Comparison of ENCODE assay signal across 8 mouse cellular contexts in genomic region chr13:36019309-36020274, GRCm38 (mm10).
A peak's percentile ranks its signal among the peaks of the same experiment; 100 is the strongest.
DNase-seq lines count a peak whose midpoint lies in the region; ATAC-seq and TF ChIP-seq lines count a peak whose summit lies in the region.

No protein-coding gene starts in this region.

- H3K9me3 ChIP-seq in liver, embryonic 14.5 days (ENCODE audit: control insufficient read depth, low read length), result no peaks in the 10 kb centered on the region
- H3K9me3 ChIP-seq in neural tube, embryonic 14.5 days (ENCODE audit: control insufficient read depth, low read length), result no peaks in the 10 kb centered on the region

- H3K27ac ChIP-seq in liver, embryonic 14.5 days, result no peak overlapping the region
- peak overlapping the region; percentile 87 for H3K27ac ChIP-seq in neural tube, embryonic 14.5 days (ENCODE audit: low read depth, low read length)

- no peak for TF ChIP-seq EP300 in liver, embryonic 14.5 days (IDR thresholded peaks at IDR 0.05; ENCODE audit: low read depth)

- H3K4me2 ChIP-seq in liver, embryonic 14.5 days (ENCODE audit: low read depth), result no peak overlapping the region
- H3K4me2 ChIP-seq in neural tube, embryonic 14.5 days (ENCODE audit: low read depth, low read length), result no peak overlapping the region

- no peaks in the 10 kb centered on the region for H3K36me3 ChIP-seq in liver, embryonic 14.5 days (replicated peaks; ENCODE audit: control insufficient read depth, insufficient read depth, low read depth)
- H3K36me3 ChIP-seq in neural tube, embryonic 14.5 days (ENCODE audit: control insufficient read depth, insufficient read depth, low read length), result no peaks in the 10 kb centered on the region

- no peak overlapping the region for H3K4me3 ChIP-seq in liver, embryonic 14.5 days (ENCODE audit: insufficient read depth in 1 of 2, low read depth in 2 of 2, low read length in 2 of 2)
- no peak overlapping the region for H3K4me3 ChIP-seq in neural tube, embryonic 14.5 days (ENCODE audit: low read depth, low read length)

- peak; percentile 65 for TF ChIP-seq CTCF in liver, embryonic 14.5 days (IDR thresholded peaks at IDR 0.05; ENCODE audit: low read depth)

- no peak overlapping the region for H3K9ac ChIP-seq in liver, embryonic 14.5 days (replicated peaks)
- peak overlapping the region; percentile 25; the same call in 1 of the 2 replicates for H3K9ac ChIP-seq in neural tube, embryonic 14.5 days (replicated peaks; ENCODE audit: low read depth, low read length)

- peak; percentile 43 to 72 for DNase-seq in adrenal gland, adult 18-20 months (ENCODE audit: low spot score in 2 of 2)
- DNase-seq in embryo, embryonic 10.5 days (ENCODE audit: low spot score), result peak; percentile 91
- peak; percentile 60 to 70 for DNase-seq in heart, postnatal 36 days
- peak; percentile 77 to 84 for DNase-seq in kidney, postnatal 36 days
- peak; percentile 51 to 67 (median 65) for DNase-seq in liver, embryonic 14.5 days (ENCODE audit: low read depth in 3 of 3, low spot score in 3 of 3)
- DNase-seq in thymus, postnatal 25 days, result peak; percentile 50

- no peaks in the 10 kb centered on the region for H3K27me3 ChIP-seq in liver, embryonic 14.5 days (ENCODE audit: control insufficient read depth, insufficient read depth, low read length)
- H3K27me3 ChIP-seq in neural tube, embryonic 14.5 days (ENCODE audit: control insufficient read depth, insufficient read depth, low read length), result no peaks in the 10 kb centered on the region

- no peaks in the 10 kb centered on the region; a peak in 1 of 4 replicates for H3K4me1 ChIP-seq in liver, embryonic 14.5 days (replicated peaks; ENCODE audit: control insufficient read depth in 2 of 2, insufficient read depth in 2 of 2, low read length in 1 of 2)
- H3K4me1 ChIP-seq in neural tube, embryonic 14.5 days (ENCODE audit: control insufficient read depth, insufficient read depth, low read length), result peaks cover 21% of the 10 kb centered on the region

- intact Hi-C loops in heart, postnatal 36 days (cut with DNase I), result loop anchor here (1.0 to 10.0 kb wide), 4 partner anchors 97 to 1293 kb away; partner anchors contain the start of genes Fars2, Lyrm4 and Nrn1

- WGBS in liver, embryonic 14.5 days (ENCODE audit: insufficient replicate concordance), result 62% methylated on average over 10 of the region's 10 CpGs
- 31% methylated on average over 10 of the region's 10 CpGs for WGBS in neural tube, embryonic 14.5 days

- peak; percentile 64 for ATAC-seq in CD4-positive, CD25-positive, alpha-beta regulatory T cell, adult 4 months
- no peak for ATAC-seq in liver, embryonic 14.5 days (ENCODE audit: insufficient read depth)
- peak; percentile 90 for ATAC-seq in neural tube, embryonic 14.5 days (ENCODE audit: low read depth)
